Mouse (Mus musculus): ENCODE results near the gene Phldb2.

DNA sequence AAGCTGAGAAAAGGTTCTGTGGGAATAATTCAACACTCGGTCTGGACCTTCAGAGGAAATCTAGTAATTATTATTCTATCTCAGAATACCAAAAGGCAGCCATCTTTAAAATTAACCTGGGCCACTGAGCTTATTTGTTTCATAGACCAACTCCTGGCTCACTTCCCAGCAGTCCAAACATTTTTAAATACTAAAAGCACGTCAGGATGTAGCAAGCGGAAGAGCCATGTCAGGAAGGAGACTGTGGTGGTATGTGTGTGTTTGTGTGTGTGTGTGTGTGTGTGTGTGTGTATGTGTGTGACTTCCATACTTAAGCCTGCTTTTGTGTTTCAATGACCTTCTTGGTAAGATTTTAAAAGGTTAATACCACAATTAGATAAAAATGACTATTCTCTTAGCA lies 135.6 kb downstream of the Phldb2 start:
- no peak for TF ChIP-seq BHLHE40 (IDR thresholded peaks at IDR 0.05; ENCODE audit: low read depth, low read length)
- TF ChIP-seq HCFC1 (IDR thresholded peaks at IDR 0.05; ENCODE audit: low read depth, low read length), result no peak
- TF ChIP-seq USF2 (conservative IDR thresholded peaks at IDR 0.05; ENCODE audit: low read depth, low read length), result no peak
- no peak for TF ChIP-seq ZMIZ1 (IDR thresholded peaks at IDR 0.05; ENCODE audit: low read depth, low read length)
- no peak for TF ChIP-seq MXI1 (IDR thresholded peaks at IDR 0.05; ENCODE audit: low read depth, low read length)
- TF ChIP-seq MEF2A (IDR thresholded peaks at IDR 0.05; ENCODE audit: borderline replicate concordance, low read depth, low read length), result no peak
- TF ChIP-seq CHD2 (IDR thresholded peaks at IDR 0.05; ENCODE audit: low read length), result no peak
